Mouse (Mus musculus) Patski (cell line): Measurements from ENCODE around the gene Thada. TPM values are rescaled to one million over a fixed set of nuclear protein-coding genes. Genes with fewer than 3 reads are reported as not detected.
A peak's percentile ranks its signal among the peaks of the same experiment; 100 is the strongest.

Experiments used
- ATAC-seq: fragments of 100-300 bp; one replicate; pipeline ENCODE4 v1.8.0; 2021
- CTCF ChIA-PET: fragments of 350-600 bp; sonication (Branson Sonifier 250); formaldehyde crosslinking; loops from one replicate; lab custom pipeline; 2022; ENCODE audit warnings: inconsistent platforms; lab: Charles Lee
- POLR2A ChIA-PET: fragments of 350-600 bp; sonication (Branson Sonifier 250); formaldehyde crosslinking; loops from one replicate; lab custom pipeline; 2022; ENCODE audit warnings: antibody characterized with exemption, inconsistent platforms; lab: Charles Lee
- DNase-seq: peaks from one replicate; pipeline ENCODE4 v3.0.0-alpha.2; 2011; ENCODE audit warnings: low read depth, low spot score
- H3K27me3 ChIP-seq: fragments of 371-371 bp; one replicate; pipeline ENCODE4 v1.5.1; 2021
- CTCF ChIP-seq: fragments of 100-300 bp; IDR thresholded peaks from one replicate; pipeline ENCODE4 v1.5.1; 2021
- in situ Hi-C: fragments of 300-500 bp; cut with MboI; formaldehyde crosslinking; loops from 3 replicates; pipeline ENCODE4 v1.11.1; 2018; ENCODE audit warnings: low pct_unique_long_range_greater_than_20kb, mixed read lengths
- polyA plus RNA-seq: library from polyadenylated mRNA; unstranded; gene quantifications from one replicate; pipeline ENCODE4 v1.2.3, GENCODE M21; 2021

Thada gene
- polyA plus RNA-seq, 1 experiment from 2014 or later, result 16.3 TPM

DNA sequence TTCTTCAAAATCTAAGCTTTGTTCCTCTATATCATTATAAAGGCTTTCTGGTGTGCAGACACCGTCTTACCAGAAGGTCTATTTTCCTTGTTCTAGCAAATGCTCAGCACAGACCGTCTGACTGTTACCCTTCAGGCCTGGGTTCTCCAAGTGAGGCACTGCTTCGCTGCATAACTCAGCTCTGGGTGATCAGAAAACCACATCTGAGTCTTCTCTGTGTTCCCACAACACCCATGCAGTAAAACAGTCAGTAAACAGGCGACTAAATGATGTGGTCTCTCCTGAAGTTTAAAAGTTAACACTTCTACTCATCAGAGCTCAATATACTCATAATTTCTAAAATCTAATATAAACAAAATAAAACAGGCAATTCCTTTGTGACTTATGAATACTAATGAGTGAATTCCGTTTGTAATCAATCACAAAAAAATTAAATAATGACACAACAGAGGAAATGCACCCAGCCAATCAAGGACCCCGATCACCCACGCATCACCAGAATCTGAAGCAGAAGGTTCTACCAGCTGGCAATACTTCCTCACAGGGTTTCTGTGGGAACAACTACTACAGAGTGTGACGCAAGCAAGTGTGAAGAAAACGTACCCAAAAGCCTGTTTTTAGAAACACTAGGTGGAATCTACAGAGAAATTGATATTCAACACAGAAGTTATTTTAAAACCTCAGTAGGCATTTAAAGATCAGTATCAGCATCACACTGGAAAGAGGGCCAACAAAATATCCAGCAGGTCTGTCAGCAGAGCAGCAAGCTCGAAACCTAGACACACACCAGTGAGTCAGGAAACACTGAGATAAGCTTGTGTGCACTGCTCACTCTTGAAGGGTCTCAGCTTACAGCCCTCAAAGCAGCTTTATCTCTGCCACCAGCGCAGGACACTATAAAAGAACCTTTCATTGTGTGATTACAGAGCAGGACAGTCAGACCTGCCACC lies 46.4 kb downstream of the Thada start:
- H3K27me3 ChIP-seq, result no peaks in the 10 kb centered on the region
- ATAC-seq (no peak), DNase-seq (no peak)
- CTCF ChIA-PET, result interaction anchor here (1.0 to 2.5 kb wide), 3 partner anchors 11 to 547 kb away, joined by 3 to 10 read pairs (median 6); no protein-coding TSS in a partner anchor
- POLR2A ChIA-PET, result no interaction called here
- no peak for TF ChIP-seq CTCF
- in situ Hi-C loops, result no loop called here

DNA sequence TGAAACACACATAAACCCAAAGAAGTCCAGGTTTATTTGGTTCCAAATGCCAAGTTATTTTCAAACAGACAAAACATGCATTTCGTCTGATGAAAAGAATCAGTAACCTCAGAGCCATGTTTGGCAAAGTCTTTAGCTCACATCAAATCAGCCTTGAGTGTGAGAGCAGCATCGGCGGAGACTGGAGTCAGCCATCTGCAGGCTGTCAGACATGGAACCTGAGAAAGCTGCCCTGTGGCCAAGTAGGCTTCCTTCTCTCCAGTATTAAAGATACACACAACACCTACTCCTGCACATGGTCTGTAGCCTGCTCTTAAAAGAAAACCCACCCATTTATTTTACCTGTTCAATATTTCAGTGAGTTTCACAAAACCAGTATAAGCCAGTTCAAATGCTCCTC lies 50.1 kb downstream of the Thada start:
- in situ Hi-C loops, result no loop called here
- ChIA-PET POLR2A (no interaction called here), CTCF (no interaction called here)
- DNase-seq (no peak), ATAC-seq (no peak)
- no peak for TF ChIP-seq CTCF
- no peaks in the 10 kb centered on the region for H3K27me3 ChIP-seq

DNA sequence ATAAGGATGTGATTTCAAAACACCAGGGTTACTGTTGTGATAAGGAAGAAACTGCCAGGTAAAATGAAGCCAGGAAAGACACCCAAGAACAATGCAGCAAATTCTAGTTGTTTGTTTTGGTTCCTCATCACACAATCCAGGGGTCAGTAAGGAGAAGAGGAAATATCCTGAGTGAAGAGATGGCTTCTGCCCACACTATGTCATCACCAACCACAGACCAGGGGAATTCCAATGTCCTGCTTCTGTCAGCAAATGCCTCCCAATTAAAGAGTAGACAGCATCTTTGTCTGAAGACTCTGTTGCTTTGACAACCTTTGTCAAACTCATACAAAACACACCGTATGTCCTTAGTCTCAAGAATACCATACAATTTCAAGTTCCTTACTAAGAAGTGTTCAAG lies 57.3 kb downstream of the Thada start:
- DNase-seq (no peak), ATAC-seq (no peak)
- ChIA-PET CTCF (interaction anchor here (0.8 kb wide), 1 partner anchor 9 kb away, joined by 3 read pairs; no protein-coding TSS in a partner anchor), POLR2A (interaction anchor here (0.9 kb wide), 1 partner anchor 11 kb away, joined by 3 read pairs; no protein-coding TSS in a partner anchor)
- TF ChIP-seq CTCF, result no peak
- H3K27me3 ChIP-seq, result no peaks in the 10 kb centered on the region
- in situ Hi-C loops, result no loop called here

DNA sequence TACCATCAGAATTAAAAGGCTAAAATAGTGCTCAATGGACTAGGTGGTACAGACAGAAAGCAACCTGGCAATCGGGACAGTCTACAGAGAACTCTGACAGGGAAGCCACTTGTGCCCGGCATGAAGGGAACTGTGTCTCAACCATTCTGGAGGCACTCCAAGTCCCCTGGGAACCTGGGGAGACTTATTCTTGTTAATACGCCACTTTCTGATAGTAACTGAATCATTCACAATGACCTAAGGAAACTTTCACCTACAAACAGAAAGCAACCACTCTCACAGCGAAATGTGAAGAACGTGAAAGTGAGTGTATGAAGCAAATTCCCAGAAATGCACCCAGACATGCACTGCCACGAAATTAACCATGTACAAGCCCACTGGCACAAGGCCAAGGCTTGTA lies 60.4 kb downstream of the Thada start:
- ATAC-seq (no peak), DNase-seq (no peak)
- H3K27me3 ChIP-seq, result no peaks in the 10 kb centered on the region
- ChIA-PET CTCF (no interaction called here), POLR2A (no interaction called here)
- in situ Hi-C loops, result no loop called here
- no peak for TF ChIP-seq CTCF

DNA sequence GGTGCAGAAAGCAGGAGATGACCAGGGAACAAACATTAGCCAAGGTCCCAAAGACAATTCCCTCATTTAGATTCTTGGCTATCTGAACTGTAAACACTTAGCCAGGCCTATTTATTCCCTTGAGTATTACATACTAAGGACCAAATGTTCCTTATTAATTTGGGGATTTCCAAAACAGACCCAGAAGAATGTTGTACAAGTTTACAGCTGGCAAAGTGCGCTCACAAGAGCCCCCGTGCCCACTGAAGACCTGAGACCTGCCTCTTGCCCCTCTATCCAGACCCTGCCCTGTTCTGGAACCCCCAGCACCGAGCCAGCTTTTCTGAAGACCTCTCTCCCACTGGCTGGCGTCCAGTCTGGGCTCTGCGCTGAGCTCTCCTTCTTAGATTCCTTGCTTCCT lies 64.2 kb downstream of the Thada start:
- in situ Hi-C loops, result no loop called here
- no peaks in the 10 kb centered on the region for H3K27me3 ChIP-seq
- DNase-seq, result no peak
- no peak for TF ChIP-seq CTCF
- ChIA-PET POLR2A (no interaction called here), CTCF (no interaction called here)
- no peak for ATAC-seq

DNA sequence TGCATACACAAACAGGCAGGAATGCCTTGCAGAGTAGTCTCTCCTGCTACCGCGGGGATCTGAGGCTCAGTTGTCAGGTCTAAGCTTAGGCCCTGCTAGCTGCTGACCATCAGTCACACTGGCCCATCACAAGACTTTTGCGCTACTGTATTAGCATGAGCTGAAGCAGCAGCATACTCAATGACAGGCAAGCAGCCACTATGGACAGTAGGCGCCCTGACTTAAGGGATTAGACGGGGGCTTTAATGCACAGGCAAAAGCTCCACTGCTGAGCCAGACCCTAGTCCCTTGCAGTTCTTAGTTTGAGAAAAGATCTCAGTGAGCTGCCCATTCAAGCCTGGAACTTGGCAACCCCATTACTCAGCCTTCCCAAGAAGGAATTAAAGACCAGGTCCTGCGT lies 66.6 kb downstream of the Thada start:
- CTCF ChIA-PET, result no interaction called here
- in situ Hi-C loops, result loop anchor here (5.0 kb wide), 1 partner anchor 527 kb away; no protein-coding TSS in a partner anchor
- DNase-seq, result no peak
- no peak for ATAC-seq
- TF ChIP-seq CTCF, result no peak
- no peaks in the 10 kb centered on the region for H3K27me3 ChIP-seq
- POLR2A ChIA-PET, result no interaction called here

DNA sequence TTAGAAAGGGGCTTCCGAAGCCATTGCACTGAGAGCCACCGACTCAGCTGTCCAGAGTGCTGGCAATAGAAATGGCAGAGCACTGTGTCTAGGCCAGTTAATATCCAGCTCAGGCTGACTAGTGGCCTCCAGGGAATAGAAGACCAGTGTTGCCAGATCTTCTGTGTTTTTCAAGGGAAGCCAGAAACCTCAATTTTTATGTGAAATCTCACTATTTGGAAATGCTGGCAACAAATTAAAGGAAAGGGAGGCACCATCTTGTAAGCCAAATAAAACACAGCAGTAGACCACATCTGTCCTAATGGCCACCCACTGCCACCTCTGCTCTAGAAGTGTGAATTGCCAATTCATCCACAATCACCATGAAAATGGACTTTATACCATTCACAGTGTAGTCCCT lies 76.0 kb downstream of the Thada start:
- DNase-seq (no peak), ATAC-seq (no peak)
- TF ChIP-seq CTCF, result no peak
- POLR2A ChIA-PET, result interaction anchor here (0.6 kb wide), 2 partner anchors 393 to 406 kb away, joined by 3 to 4 read pairs; no protein-coding TSS in a partner anchor
- in situ Hi-C loops, result no loop called here
- H3K27me3 ChIP-seq, result no peaks in the 10 kb centered on the region
- CTCF ChIA-PET, result interaction anchor here (0.9 kb wide), 2 partner anchors 20 to 487 kb away, joined by 3 read pairs; no protein-coding TSS in a partner anchor

- ChIA-PET CTCF (interaction anchor here (1.3 kb wide), 1 partner anchor 195 kb away, joined by 3 read pairs; no protein-coding TSS in a partner anchor), POLR2A (no interaction called here)
- DNase-seq (no peak), ATAC-seq (no peak)
- in situ Hi-C loops, result loop anchor here (5.0 to 10.0 kb wide), 3 partner anchors 271 to 481 kb away; no protein-coding TSS in a partner anchor
- TF ChIP-seq CTCF, result no peak
- H3K27me3 ChIP-seq, result no peaks in the 10 kb centered on the region
Observed at GRCm38 (mm10) chr17:84386176-84386575, 79.8 kb downstream of the Thada start.

- in situ Hi-C loops, result loop anchor here (5.0 to 10.0 kb wide), 3 partner anchors 271 to 481 kb away; no protein-coding TSS in a partner anchor
- no peak for DNase-seq
- POLR2A ChIA-PET, result no interaction called here
- CTCF ChIA-PET, result interaction anchor here (1.3 kb wide), 1 partner anchor 194 kb away, joined by 3 read pairs; no protein-coding TSS in a partner anchor
- TF ChIP-seq CTCF, result peak; percentile 62
- ATAC-seq, result no peak
- H3K27me3 ChIP-seq, result no peaks in the 10 kb centered on the region
Observed at GRCm38 (mm10) chr17:84385696-84386095, 80.3 kb downstream of the Thada start.

DNA sequence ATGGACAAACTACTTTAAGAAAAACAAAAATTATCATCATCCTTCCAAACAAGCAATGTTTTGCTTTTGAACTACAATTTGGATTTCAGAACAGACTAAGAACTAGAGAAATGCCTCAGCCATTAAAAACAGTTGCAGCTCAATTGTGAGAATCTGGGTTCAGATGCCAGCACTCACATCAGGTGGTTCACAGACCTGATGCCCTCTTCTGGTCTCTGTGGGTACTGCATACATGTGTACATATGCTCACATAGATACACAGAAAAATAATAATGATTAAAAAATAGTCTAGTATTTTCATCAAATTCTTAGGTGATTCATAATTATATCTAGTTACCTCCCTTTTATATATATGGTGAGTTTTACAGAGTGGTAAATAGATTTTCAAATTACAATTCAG lies 81.3 kb downstream of the Thada start:
- ATAC-seq, result no peak
- no peaks in the 10 kb centered on the region for H3K27me3 ChIP-seq
- TF ChIP-seq CTCF, result peak; percentile 67
- DNase-seq, result no peak
- ChIA-PET POLR2A (no interaction called here), CTCF (interaction anchor here (0.7 to 1.5 kb wide), 4 partner anchors 16 to 273 kb away, joined by 3 to 5 read pairs (median 3); no protein-coding TSS in a partner anchor)
- in situ Hi-C loops, result loop anchor here (5.0 to 10.0 kb wide), 4 partner anchors 187 to 480 kb away; no protein-coding TSS in a partner anchor
